Mouse (Mus musculus) erythroblast, embryonic 14.5 days (primary cell): ENCODE measurements around the gene Ier2. TPM values are rescaled to one million over a fixed set of nuclear protein-coding genes. Genes with fewer than 3 reads are reported as not detected.

Experiments
- H3K27me3 ChIP-seq: 2 replicates; pipeline ENCODE4 v1.6.1; 2012; ENCODE audit warnings: inconsistent platforms; ENCODE audit not compliant: control insufficient read depth
- H3K36me3 ChIP-seq: 2 replicates; pipeline ENCODE4 v1.6.1; 2012; ENCODE audit warnings: mild to moderate bottlenecking, inconsistent platforms; ENCODE audit not compliant: control insufficient read depth
- H3K4me1 ChIP-seq: 2 replicates; pipeline ENCODE4 v1.6.1; 2012; ENCODE audit warnings: inconsistent platforms; ENCODE audit not compliant: control insufficient read depth
- H3K4me3 ChIP-seq: replicated peaks from 2 replicates; pipeline ENCODE3; 2012; ENCODE audit warnings: moderate library complexity, mild to moderate bottlenecking, inconsistent platforms
- H3K9me3 ChIP-seq: 2 replicates; pipeline ENCODE4 v1.6.1; 2012; ENCODE audit warnings: low read length, inconsistent platforms, mixed read lengths; ENCODE audit not compliant: control insufficient read depth
- GATA1 ChIP-seq: IDR thresholded peaks from 2 replicates; pipeline ENCODE4 v1.6.1; 2012; ENCODE audit warnings: low read length, inconsistent platforms, mixed read lengths
- TAL1 ChIP-seq: IDR thresholded peaks from 3 replicates; pipeline ENCODE4 v1.6.1; 2012; ENCODE audit warnings: low read length, inconsistent platforms, mixed read lengths
- polyA plus RNA-seq: library from polyadenylated mRNA; stranded (reverse); fragments of >175 nt; gene quantifications from 2 replicates; pipeline ENCODE4 v1.2.3, GENCODE M21; 2012

Gene Ier2
- polyA plus RNA-seq, 1 experiment = 17.2 TPM

DNA sequence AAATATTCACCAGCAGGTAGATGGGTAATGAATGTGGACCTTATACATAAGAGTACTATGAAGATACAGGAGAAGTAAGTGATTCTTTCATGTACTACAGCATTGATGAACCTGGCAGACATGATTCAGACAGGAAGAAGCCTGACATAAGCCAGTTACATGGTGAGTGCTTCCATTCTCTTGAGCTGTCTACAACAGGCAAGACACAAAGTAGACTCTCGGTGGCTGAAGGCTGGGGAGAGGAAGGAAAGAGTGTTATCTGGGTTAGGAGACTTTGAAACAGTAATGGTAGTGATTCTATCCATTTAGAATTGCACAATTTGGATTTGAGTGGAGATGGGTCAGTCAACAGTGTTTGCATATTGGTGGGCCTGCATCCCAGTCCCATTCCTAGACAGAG, 3.7 kb downstream of the Ier2 start:
- H3K4me1 ChIP-seq = peaks cover 80% of the 10 kb centered on the region

GRCm38 (mm10) chr8:84657680-84658079, 5.0 kb downstream of the Ier2 start:
- TF ChIP-seq GATA1 = no peak
- TF ChIP-seq TAL1 = no peak

More for the DNA sequence above, 3.7 kb downstream of the Ier2 start:
- Histone ChIP-seq H3K4me3 (no peak overlapping the region), H3K9me3 (no peaks in the 10 kb centered on the region), H3K27me3 (peaks cover 22% of the 10 kb centered on the region), H3K36me3 (no peaks in the 10 kb centered on the region)
- TF ChIP-seq GATA1 = no peak
- no peak for TF ChIP-seq TAL1

DNA sequence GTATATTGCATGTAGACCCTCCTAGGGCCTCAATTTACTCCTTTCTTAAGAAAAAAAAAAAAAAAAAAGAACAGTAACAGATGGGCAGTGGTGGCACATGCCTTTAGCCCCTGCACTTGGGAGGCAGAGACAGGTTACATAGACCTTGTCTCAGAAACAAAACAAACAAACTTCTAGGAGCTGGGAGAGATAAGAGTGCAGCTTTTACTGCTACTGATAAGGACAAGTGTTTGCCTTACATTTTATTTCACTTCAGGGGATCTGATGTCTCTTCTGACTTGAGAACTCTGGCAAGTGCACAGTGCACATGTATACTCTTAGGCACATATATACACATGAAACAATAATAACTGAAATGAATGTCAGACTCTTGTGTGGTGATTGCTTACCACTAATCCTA, 5.4 kb downstream of the Ier2 start:
- H3K27me3 ChIP-seq = peaks cover 22% of the 10 kb centered on the region
- peaks cover 64% of the 10 kb centered on the region for H3K4me1 ChIP-seq
- H3K36me3 ChIP-seq = no peaks in the 10 kb centered on the region
- TF ChIP-seq GATA1 (peak; percentile 57), TAL1 (no peak)
- no peaks in the 10 kb centered on the region for H3K9me3 ChIP-seq
- H3K4me3 ChIP-seq = peak overlapping the region; percentile 59

More at GRCm38 (mm10) chr8:84657680-84658079, 5.0 kb downstream of the Ier2 start:
- H3K4me1 ChIP-seq = peaks cover 68% of the 10 kb centered on the region
- no peaks in the 10 kb centered on the region for H3K36me3 ChIP-seq
- peaks cover 22% of the 10 kb centered on the region for H3K27me3 ChIP-seq
- H3K4me3 ChIP-seq = no peak overlapping the region
- no peaks in the 10 kb centered on the region for H3K9me3 ChIP-seq

GRCm38 (mm10) chr8:84656641-84657126, 6.0 kb downstream of the Ier2 start:
- peaks cover 22% of the 10 kb centered on the region for H3K27me3 ChIP-seq
- peaks cover 58% of the 10 kb centered on the region for H3K4me1 ChIP-seq
- peak overlapping the region; percentile 59 for H3K4me3 ChIP-seq
- H3K36me3 ChIP-seq = no peaks in the 10 kb centered on the region
- TF ChIP-seq TAL1 (no peak), GATA1 (no peak)
- no peaks in the 10 kb centered on the region for H3K9me3 ChIP-seq

GRCm38 (mm10) chr8:84656191-84656525, 6.5 kb downstream of the Ier2 start:
- Histone ChIP-seq H3K9me3 (no peaks in the 10 kb centered on the region), H3K4me1 (peaks cover 55% of the 10 kb centered on the region)
- TF ChIP-seq TAL1 = no peak
- no peak for TF ChIP-seq GATA1

DNA sequence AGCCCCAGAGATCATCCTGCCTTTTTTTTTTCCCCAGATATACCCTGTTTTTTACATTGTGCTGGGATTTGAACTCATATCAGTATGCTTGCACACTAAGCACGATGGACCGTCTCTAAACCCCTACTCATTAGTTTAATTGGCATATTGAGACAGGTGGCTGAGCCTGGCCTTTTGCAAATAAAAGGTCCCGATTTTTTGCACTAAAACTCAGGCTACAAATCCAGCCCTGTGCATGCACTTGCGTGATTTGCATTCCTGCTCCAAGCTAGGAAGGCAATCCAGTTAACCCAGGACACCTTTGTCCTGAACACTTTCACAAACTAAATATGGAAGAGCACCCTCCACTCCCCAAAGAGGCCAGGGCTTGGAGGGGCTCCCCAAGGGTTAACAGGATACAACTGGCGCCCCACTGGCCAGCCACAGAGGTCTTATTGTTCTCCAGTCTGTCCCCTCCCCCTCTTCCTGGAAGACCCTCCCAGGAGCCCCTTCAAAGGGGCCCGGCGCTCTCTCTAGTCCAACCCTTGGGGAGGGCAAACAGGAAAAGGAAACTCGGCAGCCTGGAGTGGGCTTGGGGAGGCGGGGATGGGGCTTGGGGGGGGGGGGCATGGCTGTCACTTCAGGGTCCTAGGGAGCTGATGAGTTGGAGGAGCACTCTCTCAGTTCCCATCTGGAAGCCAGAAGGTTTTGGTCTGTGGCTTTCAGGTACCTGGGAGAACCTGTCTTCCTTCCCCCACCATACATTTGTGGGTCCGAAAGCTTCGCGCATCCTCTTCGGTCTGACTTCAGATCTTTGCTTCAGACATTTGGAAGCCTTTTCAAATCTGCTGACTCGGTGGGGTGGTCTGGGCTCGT, 7.1 kb downstream of the Ier2 start:
- Histone ChIP-seq H3K36me3 (no peaks in the 10 kb centered on the region), H3K9me3 (no peaks in the 10 kb centered on the region), H3K4me1 (peaks cover 49% of the 10 kb centered on the region), H3K4me3 (peak overlapping the region; percentile 59), H3K27me3 (peaks cover 22% of the 10 kb centered on the region)
- TF ChIP-seq GATA1 (no peak), TAL1 (no peak)

More at GRCm38 (mm10) chr8:84656191-84656525, 6.5 kb downstream of the Ier2 start:
- Histone ChIP-seq H3K4me3 (peak overlapping the region; percentile 59), H3K36me3 (no peaks in the 10 kb centered on the region), H3K27me3 (peaks cover 22% of the 10 kb centered on the region)

DNA sequence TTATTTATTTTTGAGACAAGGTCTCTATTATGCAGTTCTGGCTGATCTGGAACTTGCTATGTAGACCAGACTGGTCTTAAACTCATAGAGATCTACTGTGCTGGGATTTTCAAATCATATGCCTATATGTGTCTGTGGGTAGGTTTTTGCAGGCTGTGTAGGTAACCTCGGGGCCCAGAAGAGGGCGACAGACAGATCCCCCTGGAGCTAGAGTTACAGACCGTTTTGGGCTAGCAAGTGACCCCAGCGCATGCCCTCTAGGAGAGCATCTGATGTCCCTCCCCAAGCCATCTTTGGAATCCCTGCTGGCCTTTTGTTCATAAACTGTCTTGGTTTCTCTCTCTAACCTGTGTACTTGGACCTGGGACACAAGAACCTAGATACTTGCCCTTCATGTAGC, 8.1 kb downstream of the Ier2 start:
- Histone ChIP-seq H3K4me3 (no peak overlapping the region), H3K36me3 (no peaks in the 10 kb centered on the region), H3K4me1 (peaks cover 44% of the 10 kb centered on the region), H3K27me3 (peaks cover 19% of the 10 kb centered on the region), H3K9me3 (no peaks in the 10 kb centered on the region)
- TF ChIP-seq GATA1 = no peak
- no peak for TF ChIP-seq TAL1

GRCm38 (mm10) chr8:84653092-84653631, 9.5 kb downstream of the Ier2 start:
- Histone ChIP-seq H3K36me3 (no peaks in the 10 kb centered on the region), H3K4me3 (no peak overlapping the region), H3K9me3 (no peaks in the 10 kb centered on the region), H3K4me1 (peaks cover 38% of the 10 kb centered on the region), H3K27me3 (peaks cover 19% of the 10 kb centered on the region)
- TF ChIP-seq GATA1 = no peak
- TF ChIP-seq TAL1 = no peak

DNA sequence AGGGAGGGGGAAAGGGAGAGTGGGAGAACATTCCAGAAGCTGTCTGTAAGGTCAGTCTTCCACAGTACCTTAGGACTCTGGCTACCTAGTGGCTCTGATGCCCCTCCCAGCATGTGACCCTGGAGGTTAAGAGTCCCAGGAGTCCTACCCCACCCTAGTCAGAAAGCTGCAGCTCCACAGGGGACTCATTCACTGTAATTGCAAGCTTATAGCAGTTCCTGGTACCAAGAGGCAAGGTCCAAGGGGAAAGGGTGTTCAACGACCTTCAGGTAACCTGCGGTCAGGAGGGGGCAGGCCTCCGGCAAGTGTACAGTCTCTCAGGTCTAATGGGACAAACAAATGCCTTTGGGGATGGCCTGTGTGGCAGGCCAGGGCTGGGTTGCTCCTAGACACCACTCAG, 12.4 kb downstream of the Ier2 start:
- Histone ChIP-seq H3K4me1 (peaks cover 18% of the 10 kb centered on the region), H3K36me3 (no peaks in the 10 kb centered on the region), H3K4me3 (no peak overlapping the region), H3K27me3 (peaks cover 7% of the 10 kb centered on the region), H3K9me3 (no peaks in the 10 kb centered on the region)
- TF ChIP-seq GATA1 (no peak), TAL1 (no peak)
